Mouse (Mus musculus): Measurements from ENCODE around the gene Rnf222.

DNA sequence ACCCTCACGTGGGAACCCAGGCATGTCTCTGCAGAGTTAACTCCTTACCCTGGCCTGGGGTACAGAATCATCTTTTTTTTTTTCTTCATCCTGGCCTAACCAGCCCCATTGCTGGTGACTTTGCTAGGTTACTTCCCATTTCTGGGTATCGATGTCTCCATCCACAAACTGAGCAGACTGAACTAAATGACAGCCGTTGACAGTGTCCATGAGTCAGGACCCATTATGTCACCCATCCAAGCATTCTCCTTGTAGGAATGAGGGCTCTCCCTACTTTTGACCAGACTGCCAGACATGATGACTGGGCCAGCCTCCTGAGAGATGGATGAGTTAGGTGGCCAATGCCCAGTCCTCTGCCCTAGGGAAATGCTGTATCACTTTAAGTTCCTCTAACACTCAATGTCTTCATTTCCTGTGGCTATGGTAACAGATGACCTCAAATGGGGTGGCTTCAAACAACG, 24.7 kb upstream of the Rnf222 start:
- TF ChIP-seq CTCF (IDR thresholded peaks at IDR 0.05; ENCODE audit: insufficient read depth, low read depth, low read length) (no peak), POLR2A (IDR thresholded peaks at IDR 0.05; ENCODE audit: insufficient read depth, low read depth, low read length) (no peak)
